Mouse (Mus musculus) myocyte (in vitro differentiated cells): ENCODE data around the gene C1qtnf7. TPM values are rescaled to one million over a fixed set of nuclear protein-coding genes. Genes with fewer than 3 reads are reported as not detected.

ENCODE experiments used
- H3K27me3 ChIP-seq: one replicate; pipeline ENCODE4 v1.6.1; 2011; ENCODE audit not compliant: control insufficient read depth, insufficient read depth, insufficient read length
- H3K36me3 ChIP-seq: one replicate; pipeline ENCODE4 v1.6.1; 2011; ENCODE audit not compliant: control insufficient read depth, insufficient read depth
- H3K4me2 ChIP-seq: one replicate; pipeline ENCODE4 v1.6.1; 2011; ENCODE audit warnings: low read depth, control low read depth
- H3K4me3 ChIP-seq: one replicate; pipeline ENCODE4 v1.5.1; 2011; ENCODE audit warnings: mild to moderate bottlenecking, control low read depth, moderate library complexity
- H3K79me2 ChIP-seq: one replicate; pipeline ENCODE4 v1.6.1; 2011; ENCODE audit not compliant: control insufficient read depth, insufficient read depth
- H3ac ChIP-seq: one replicate; pipeline ENCODE4 v1.6.1; 2011; ENCODE audit not compliant: control insufficient read depth, insufficient read length
- CEBPB ChIP-seq: IDR thresholded peaks from 2 replicates; pipeline ENCODE4 v1.6.1; 2011; ENCODE audit warnings: mild to moderate bottlenecking, moderate library complexity; ENCODE audit not compliant: poor library complexity, insufficient read depth, severe bottlenecking
- E2F4 ChIP-seq: IDR thresholded peaks from one replicate; pipeline ENCODE4 v1.6.1; 2011; ENCODE audit warnings: mild to moderate bottlenecking, control low read depth, moderate library complexity; ENCODE audit not compliant: insufficient read depth
- MAX ChIP-seq: IDR thresholded peaks from one replicate; pipeline ENCODE4 v1.6.1; 2011; ENCODE audit warnings: low read depth, mild to moderate bottlenecking, control low read depth
- MYOD1 ChIP-seq, 3 experiments: IDR thresholded peaks; one replicate each; pipeline ENCODE4 v1.6.1; 2011; ENCODE audit warnings: control low read depth in 2 of 3, low read depth in 2 of 3, mild to moderate bottlenecking in 2 of 3, moderate library complexity in 1 of 3; ENCODE audit not compliant: insufficient read length in 2 of 3, control insufficient read depth in 1 of 3
- MYOG ChIP-seq, 3 experiments: IDR thresholded peaks; one replicate each; pipeline ENCODE4 v1.6.1; 2011; ENCODE audit warnings: control low read depth in 2 of 3, low read depth in 2 of 3, mild to moderate bottlenecking in 2 of 3; ENCODE audit not compliant: insufficient read length in 2 of 3, control insufficient read depth in 1 of 3, insufficient read depth in 1 of 3
- POLR2A ChIP-seq: IDR thresholded peaks from one replicate; pipeline ENCODE4 v1.6.1; 2011; ENCODE audit warnings: low read depth, mild to moderate bottlenecking, control low read depth, moderate library complexity; ENCODE audit not compliant: insufficient read length
- POLR2AphosphoS2 ChIP-seq: IDR thresholded peaks from one replicate; pipeline ENCODE4 v1.6.1; 2011; ENCODE audit warnings: low read depth, control low read depth; ENCODE audit not compliant: insufficient read length
- REST ChIP-seq: IDR thresholded peaks from one replicate; pipeline ENCODE4 v1.6.1; 2011; ENCODE audit warnings: mild to moderate bottlenecking, control low read depth, moderate library complexity; ENCODE audit not compliant: insufficient read depth, insufficient read length
- SRF ChIP-seq: IDR thresholded peaks from one replicate; pipeline ENCODE4 v1.6.1; 2011; ENCODE audit warnings: low read depth; ENCODE audit not compliant: control insufficient read depth, insufficient read length
- TCF12 ChIP-seq: IDR thresholded peaks from one replicate; pipeline ENCODE4 v1.6.1; 2011; ENCODE audit warnings: mild to moderate bottlenecking, control low read depth; ENCODE audit not compliant: poor library complexity, insufficient read depth, severe bottlenecking
- TCF3 ChIP-seq: IDR thresholded peaks from one replicate; pipeline ENCODE4 v1.6.1; 2011; ENCODE audit warnings: low read depth, control low read depth; ENCODE audit not compliant: insufficient read length
- USF1 ChIP-seq: IDR thresholded peaks from one replicate; pipeline ENCODE4 v1.6.1; 2011; ENCODE audit warnings: low read depth, mild to moderate bottlenecking, control low read depth, moderate library complexity
- polyA plus RNA-seq: library from polyadenylated mRNA; unstranded; fragments of >200 nt; fragmentation: generic; extraction: Trizol; gene quantifications from one replicate; pipeline ENCODE4 v1.2.1, GENCODE M21; 2012; ENCODE audit warnings: missing spikeins

Gene C1qtnf7
- polyA plus RNA-seq, 1 experiment = not detected

DNA sequence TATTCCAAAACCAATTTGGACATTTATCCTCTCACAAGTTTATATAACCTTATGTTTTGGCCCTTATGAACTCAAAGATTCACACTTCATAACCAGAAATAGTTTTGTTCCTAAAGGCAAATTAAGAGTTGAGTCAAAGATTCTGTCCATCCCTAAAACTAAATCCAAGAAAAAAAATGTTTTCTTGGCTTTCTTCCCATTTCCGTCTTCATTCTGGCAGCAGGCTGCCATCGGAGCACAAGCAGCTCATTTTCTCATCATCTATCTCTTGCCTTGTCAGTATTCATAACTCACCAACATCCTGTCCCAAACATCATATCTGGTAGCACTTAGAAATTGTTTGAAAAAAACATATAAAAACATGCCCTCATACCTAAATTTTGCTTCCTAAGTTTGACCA is 6.9 kb upstream of the C1qtnf7 start:
- Histone ChIP-seq H3K27me3 (no peaks in the 10 kb centered on the region), H3K4me3 (no peak overlapping the region), H3K4me2 (no peak overlapping the region), H3ac (no peak overlapping the region), H3K36me3 (no peaks in the 10 kb centered on the region), H3K79me2 (no peaks in the 10 kb centered on the region)
- no peak for TF ChIP-seq USF1
- no peak for TF ChIP-seq E2F4
- no peak for TF ChIP-seq MAX
- TF ChIP-seq POLR2A = no peak
- no peak for TF ChIP-seq REST
- TF ChIP-seq MYOD1 (IDR thresholded peaks at IDR 0.05; ENCODE audit: control insufficient read depth in 1 of 3, insufficient read length in 2 of 3, low read depth in 2 of 3) = no peak
- no peak for TF ChIP-seq POLR2AphosphoS2
- TF ChIP-seq MYOG (IDR thresholded peaks at IDR 0.05; ENCODE audit: control insufficient read depth in 1 of 3, insufficient read depth in 1 of 3, insufficient read length in 2 of 3, low read depth in 2 of 3) = no peak
- no peak for TF ChIP-seq SRF
- no peak for TF ChIP-seq TCF12
- TF ChIP-seq TCF3 = no peak
- no peak for TF ChIP-seq CEBPB

DNA sequence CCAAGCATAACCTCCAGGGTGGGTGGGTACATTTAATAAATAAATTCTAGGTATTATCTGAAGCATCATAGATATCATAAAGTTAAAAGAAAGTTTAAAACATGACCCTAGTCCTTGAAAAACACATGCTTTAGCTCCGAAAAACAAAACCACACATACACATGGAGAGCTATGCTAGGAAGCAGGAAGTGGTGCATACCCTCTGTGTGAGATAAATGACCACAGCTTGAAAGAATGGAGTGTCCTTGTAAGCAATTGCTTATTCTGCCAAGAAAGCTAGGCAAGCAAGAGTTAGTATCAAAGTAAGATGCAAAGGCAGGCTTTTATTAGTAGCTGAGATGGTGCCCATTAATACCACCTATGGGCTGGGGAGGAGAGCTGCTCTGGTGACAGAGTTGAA is 6.4 kb upstream of the C1qtnf7 start:
- Histone ChIP-seq H3ac (no peak overlapping the region), H3K4me3 (no peak overlapping the region), H3K36me3 (no peaks in the 10 kb centered on the region), H3K27me3 (no peaks in the 10 kb centered on the region), H3K4me2 (no peak overlapping the region), H3K79me2 (no peaks in the 10 kb centered on the region)
- TF ChIP-seq SRF (no peak), TCF3 (no peak), E2F4 (no peak), POLR2A (no peak), TCF12 (no peak), MYOG (IDR thresholded peaks at IDR 0.05; ENCODE audit: control insufficient read depth in 1 of 3, insufficient read depth in 1 of 3, insufficient read length in 2 of 3, low read depth in 2 of 3) (no peak), MAX (no peak), REST (no peak), CEBPB (no peak), USF1 (no peak), POLR2AphosphoS2 (no peak)

DNA sequence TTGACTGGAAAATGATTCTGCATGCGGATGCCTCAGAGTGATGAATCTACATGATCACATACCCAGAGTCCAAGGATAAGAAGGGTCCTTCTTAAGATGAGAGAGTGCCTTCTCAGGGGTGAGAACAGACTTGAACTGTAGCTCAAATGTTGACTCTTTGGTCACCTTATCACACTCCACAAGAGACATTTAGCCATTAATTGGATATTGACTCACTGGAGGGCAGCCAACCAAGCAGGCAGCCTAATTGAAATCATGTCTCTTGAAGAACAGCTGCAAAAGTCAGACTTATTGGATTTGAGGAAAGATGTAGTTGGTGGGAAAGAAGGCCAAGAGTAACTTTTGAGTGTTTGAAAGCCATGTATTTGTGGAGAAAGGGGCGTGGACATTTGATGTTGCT is 4.2 kb upstream of the C1qtnf7 start:
- Histone ChIP-seq H3K36me3 (no peaks in the 10 kb centered on the region), H3K27me3 (no peaks in the 10 kb centered on the region), H3ac (no peak overlapping the region), H3K4me2 (no peak overlapping the region), H3K4me3 (no peak overlapping the region), H3K79me2 (no peaks in the 10 kb centered on the region)
- TF ChIP-seq TCF3 = no peak
- no peak for TF ChIP-seq REST
- TF ChIP-seq POLR2AphosphoS2 = no peak
- no peak for TF ChIP-seq MYOD1 (IDR thresholded peaks at IDR 0.05; ENCODE audit: control insufficient read depth in 1 of 3, insufficient read length in 2 of 3, low read depth in 2 of 3)
- TF ChIP-seq POLR2A = no peak
- TF ChIP-seq MYOG (IDR thresholded peaks at IDR 0.05; ENCODE audit: control insufficient read depth in 1 of 3, insufficient read depth in 1 of 3, insufficient read length in 2 of 3, low read depth in 2 of 3) = no peak
- no peak for TF ChIP-seq SRF
- no peak for TF ChIP-seq E2F4
- TF ChIP-seq TCF12 = no peak
- TF ChIP-seq CEBPB = no peak

DNA sequence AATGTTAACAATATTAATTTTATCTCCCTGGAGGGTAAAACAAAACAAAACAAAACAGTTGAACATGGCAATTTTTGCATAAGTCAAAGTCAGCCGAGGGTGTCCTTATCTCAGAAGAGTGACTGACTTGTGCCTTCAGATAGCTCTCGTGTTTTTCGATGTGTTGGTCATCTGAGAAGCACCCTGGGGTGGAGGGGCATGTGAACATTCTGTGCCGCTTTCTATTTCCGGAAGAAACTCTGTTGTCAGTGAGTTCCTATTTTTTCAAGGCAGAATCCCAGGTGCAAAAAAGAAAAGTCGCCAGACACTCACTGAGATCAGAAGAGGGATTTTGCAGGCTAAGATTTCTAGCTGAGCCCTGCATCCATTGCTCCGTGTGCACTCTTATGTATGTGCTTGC is 1.2 kb downstream of the C1qtnf7 start:
- TF ChIP-seq TCF12 (no peak), MYOG (IDR thresholded peaks at IDR 0.05; ENCODE audit: control insufficient read depth in 1 of 3, insufficient read depth in 1 of 3, insufficient read length in 2 of 3, low read depth in 2 of 3) (no peak), POLR2AphosphoS2 (no peak), MYOD1 (IDR thresholded peaks at IDR 0.05; ENCODE audit: control insufficient read depth in 1 of 3, insufficient read length in 2 of 3, low read depth in 2 of 3) (no peak), E2F4 (no peak), SRF (no peak)
- no peak overlapping the region for H3ac ChIP-seq
- H3K27me3 ChIP-seq = no peaks in the 10 kb centered on the region
- peak overlapping the region; percentile 2 for H3K4me2 ChIP-seq
- no peak overlapping the region for H3K4me3 ChIP-seq
- no peaks in the 10 kb centered on the region for H3K36me3 ChIP-seq
- no peaks in the 10 kb centered on the region for H3K79me2 ChIP-seq

DNA sequence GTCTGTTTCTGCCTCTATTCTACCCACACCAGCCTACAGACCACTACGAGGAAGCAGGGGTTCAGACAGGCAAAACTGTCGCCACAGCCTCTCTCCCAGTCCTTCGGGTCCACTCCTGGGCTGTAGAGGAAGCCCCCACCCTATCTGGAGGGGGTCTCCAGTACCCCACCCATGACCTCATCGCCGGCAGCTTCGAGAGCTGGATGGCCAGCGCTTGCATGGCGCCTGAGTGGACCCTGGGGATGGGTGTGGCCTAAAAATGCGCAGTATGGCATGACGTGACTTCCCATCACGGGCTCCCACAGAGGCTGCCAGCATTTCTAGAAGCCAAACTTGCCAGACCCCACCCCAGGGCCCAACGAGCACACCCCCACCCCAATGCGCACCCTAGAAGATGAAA is 2.0 kb downstream of the C1qtnf7 start:
- H3K79me2 ChIP-seq = no peaks in the 10 kb centered on the region
- H3K4me2 ChIP-seq = no peak overlapping the region
- no peaks in the 10 kb centered on the region for H3K36me3 ChIP-seq
- H3ac ChIP-seq = no peak overlapping the region
- H3K27me3 ChIP-seq = no peaks in the 10 kb centered on the region
- no peak overlapping the region for H3K4me3 ChIP-seq
- TF ChIP-seq MYOD1 (IDR thresholded peaks at IDR 0.05; ENCODE audit: control insufficient read depth in 1 of 3, insufficient read length in 2 of 3, low read depth in 2 of 3) (no peak), SRF (no peak), REST (no peak), TCF3 (no peak), POLR2AphosphoS2 (no peak), USF1 (no peak), MYOG (IDR thresholded peaks at IDR 0.05; ENCODE audit: control insufficient read depth in 1 of 3, insufficient read depth in 1 of 3, insufficient read length in 2 of 3, low read depth in 2 of 3) (no peak), TCF12 (no peak), MAX (no peak), POLR2A (no peak), CEBPB (no peak), E2F4 (no peak)
